Mouse (Mus musculus): ENCODE measurements around the gene Ston2.
"Not testable (repeated sequence)": the region's sequence is repeated elsewhere in the genome, so short reads cannot be mapped to it uniquely, and the experiment has no call there.

Ston2 gene

GRCm38 (mm10) chr12:91789801-91790200 is 1.6 kb upstream of the Ston2 start:
- no peak for DNase-seq (ENCODE audit: low spot score)

GRCm38 (mm10) chr12:91788446-91788845 is 259 bp upstream of the Ston2 start:
- not testable (repeated sequence) for DNase-seq (ENCODE audit: low spot score)

GRCm38 (mm10) chr12:91786355-91786754 is 1.8 kb downstream of the Ston2 start:
- peak; percentile 32 for DNase-seq (ENCODE audit: low spot score)

GRCm38 (mm10) chr12:91781432-91781831 is 6.8 kb downstream of the Ston2 start:
- DNase-seq (ENCODE audit: low spot score): no peak

GRCm38 (mm10) chr12:91780531-91780930 is 7.7 kb downstream of the Ston2 start:
- DNase-seq (ENCODE audit: low spot score): no peak

- DNase-seq (ENCODE audit: low spot score): peak; percentile 60
These were observed 9.2 kb downstream of the Ston2 start for GRCm38 (mm10) chr12:91779004-91779365.

- peak; percentile 35 for DNase-seq (ENCODE audit: low spot score)
These were observed 9.8 kb downstream of the Ston2 start for GRCm38 (mm10) chr12:91778211-91779003.

GRCm38 (mm10) chr12:91776342-91776741 is 11.8 kb downstream of the Ston2 start:
- no peak for DNase-seq (ENCODE audit: low spot score)

- no peak for DNase-seq (ENCODE audit: low spot score)
These were observed 13.3 kb downstream of the Ston2 start for GRCm38 (mm10) chr12:91774811-91775284.

GRCm38 (mm10) chr12:91768871-91769270 is 19.3 kb downstream of the Ston2 start:
- no peak for DNase-seq (ENCODE audit: low spot score)

GRCm38 (mm10) chr12:91768176-91768575 is 20.0 kb downstream of the Ston2 start:
- DNase-seq (ENCODE audit: low spot score): no peak

GRCm38 (mm10) chr12:91766338-91767107 is 21.7 kb downstream of the Ston2 start:
- DNase-seq (ENCODE audit: low spot score): no peak

- DNase-seq (ENCODE audit: low spot score): no peak
These were observed 22.7 kb downstream of the Ston2 start for GRCm38 (mm10) chr12:91765504-91765903.

- DNase-seq (ENCODE audit: low spot score): no peak
These were observed 23.1 kb downstream of the Ston2 start for GRCm38 (mm10) chr12:91765054-91765453.

GRCm38 (mm10) chr12:91764471-91764870 is 23.7 kb downstream of the Ston2 start:
- DNase-seq (ENCODE audit: low spot score): no peak

GRCm38 (mm10) chr12:91759836-91760235 is 28.4 kb downstream of the Ston2 start:
- no peak for DNase-seq (ENCODE audit: low spot score)

GRCm38 (mm10) chr12:91757854-91758562 is 30.2 kb downstream of the Ston2 start:
- no peak for DNase-seq (ENCODE audit: low spot score)

GRCm38 (mm10) chr12:91756562-91757166 is 31.5 kb downstream of the Ston2 start:
- no peak for DNase-seq (ENCODE audit: low spot score)

- no peak for DNase-seq (ENCODE audit: low spot score)
These were observed 33.6 kb downstream of the Ston2 start for GRCm38 (mm10) chr12:91754606-91755005.

- no peak for DNase-seq (ENCODE audit: low spot score)
These were observed 35.5 kb downstream of the Ston2 start for GRCm38 (mm10) chr12:91752711-91753110.

- DNase-seq (ENCODE audit: low spot score): no peak
These were observed 36.1 kb downstream of the Ston2 start for GRCm38 (mm10) chr12:91751893-91752597.

Data from ovary, postnatal 10 days (tissue).